Mouse (Mus musculus) left cerebral cortex, postnatal 10 days (tissue): ENCODE results near the gene Bub3. TPM values are rescaled to one million over a fixed set of nuclear protein-coding genes. Genes with fewer than 3 reads are reported as not detected.

Source experiments
- total RNA-seq, 2 experiments: library from RNA; stranded (reverse); gene quantifications; 2 replicates each; pipeline ENCODE4 v1.2.3; 2021

Gene Bub3
- total RNA-seq, 2 experiments from 2014 or later: 56.1 to 57.0 TPM

Other genes starting within 250 kb of the Bub3 start
- under 1 TPM; 0.30 to 0.49 TPM for gene Cuzd1, start 237.9 kb upstream of the Bub3 start, total RNA-seq
- gene Fam24b, start 230.7 kb upstream of the Bub3 start, total RNA-seq: under 1 TPM in 1 of 2 experiments, not detected in 1; 0.75 TPM
- gene Fam24a, start 226.4 kb upstream of the Bub3 start, total RNA-seq: not detected
- 10 to 100 TPM; 27.1 to 34.8 TPM for gene 2310057M21Rik, start 197.5 kb upstream of the Bub3 start, total RNA-seq
- 10 to 100 TPM; 33.4 TPM for gene Pstk, start 189.1 kb upstream of the Bub3 start, total RNA-seq
- gene Ikzf5, start 149.7 kb upstream of the Bub3 start, total RNA-seq: 10 to 100 TPM; 49.1 to 52.4 TPM
- gene Acadsb, start 149.6 kb upstream of the Bub3 start, total RNA-seq: 10 to 100 TPM; 63.4 to 71.9 TPM
- not detected for gene Hmx3, start 17.4 kb upstream of the Bub3 start, total RNA-seq
- gene Hmx2, start 11.4 kb upstream of the Bub3 start, total RNA-seq: not detected